In genomic region chr15:98532281-98532680, GRCm38 (mm10) we compare ENCODE assay signal across 8 mouse cellular contexts. TPM values are rescaled to one million over a fixed set of nuclear protein-coding genes. Genes with fewer than 3 reads are reported as not detected.
DNase-seq lines count a peak whose midpoint lies in the region; ATAC-seq and TF ChIP-seq lines count a peak whose summit lies in the region.

No protein-coding gene starts in this region.

- peak overlapping the region; percentile 81 for H3K4me2 ChIP-seq in heart, embryonic 11.5 days
- H3K4me2 ChIP-seq in forebrain, embryonic 13.5 days = peak overlapping the region; percentile 91
- peak overlapping the region; percentile 87 for H3K4me2 ChIP-seq in liver, embryonic 12.5 days

- TF ChIP-seq EP300 in MEL (IDR thresholded peaks at IDR 0.05; ENCODE audit: low read depth in 1 of 2, low read length in 2 of 2) = peak; percentile 35 to 45; a peak in 1 of 4 replicates

- no peaks in the 10 kb centered on the region for H3K27me3 ChIP-seq in heart, embryonic 11.5 days (ENCODE audit: control insufficient read depth, insufficient read depth, low read length)
- H3K27me3 ChIP-seq in MEL (ENCODE audit: control insufficient read depth in 1 of 2, insufficient read depth in 2 of 2, low read length in 2 of 2) = no peaks in the 10 kb centered on the region
- no peaks in the 10 kb centered on the region for H3K27me3 ChIP-seq in forebrain, embryonic 13.5 days
- no peaks in the 10 kb centered on the region for H3K27me3 ChIP-seq in liver, embryonic 12.5 days (replicated peaks)

- ATAC-seq in heart, embryonic 11.5 days (replicated peaks; ENCODE audit: insufficient number of reproducible peaks, low FRiP score, low TSS enrichment) = no peak
- ATAC-seq in forebrain, embryonic 13.5 days = no peak
- ATAC-seq in liver, embryonic 12.5 days = no peak
- ATAC-seq in megakaryocyte-erythroid progenitor cell, adult 5-6 weeks (replicated peaks; ENCODE audit: low FRiP score, low TSS enrichment, poor library complexity, severe bottlenecking) = no peak

- TF ChIP-seq RAD21 in MEL (IDR thresholded peaks at IDR 0.05; ENCODE audit: low read depth, low read length) = no peak

- DNase-seq in heart, postnatal 4 days = no peak
- DNase-seq in MEL (ENCODE audit: low read depth, low spot score) = peak; percentile 84
- DNase-seq in frontal cortex, postnatal 10 days (ENCODE audit: low spot score in 2 of 2) = no peak
- DNase-seq in kidney, adult 11 months = no peak

- peak overlapping the region; percentile 90; the same call in 1 of the 2 replicates for H3K9ac ChIP-seq in heart, embryonic 11.5 days (ENCODE audit: low read depth, low read length)
- H3K9ac ChIP-seq in MEL (ENCODE audit: control insufficient read depth, low read depth, low read length, poor library complexity, severe bottlenecking) = peak overlapping the region; percentile 83
- peak overlapping the region; percentile 94 for H3K9ac ChIP-seq in forebrain, embryonic 13.5 days
- peak overlapping the region; percentile 90 for H3K9ac ChIP-seq in liver, embryonic 12.5 days

- peaks cover 50% of the 10 kb centered on the region for H3K79me2 ChIP-seq in MEL (ENCODE audit: control insufficient read depth, insufficient read depth, low read length, poor library complexity)

- H3K36me3 ChIP-seq in heart, embryonic 11.5 days (ENCODE audit: control insufficient read depth, insufficient read depth, low read length) = peaks cover 24% of the 10 kb centered on the region
- H3K36me3 ChIP-seq in MEL (ENCODE audit: control insufficient read depth in 1 of 2, insufficient read depth in 2 of 2, low read length in 2 of 2) = peaks cover 34 to 41% of the 10 kb centered on the region in 2 experiments
- peaks cover 49% of the 10 kb centered on the region for H3K36me3 ChIP-seq in forebrain, embryonic 13.5 days (ENCODE audit: poor library complexity, severe bottlenecking)
- H3K36me3 ChIP-seq in liver, embryonic 12.5 days = peaks cover 53% of the 10 kb centered on the region

- TF ChIP-seq CTCF in MEL (IDR thresholded peaks at IDR 0.05 in 2 of 3, conservative IDR thresholded peaks at IDR 0.05 in 1 of 3; ENCODE audit: control insufficient read depth in 1 of 3, insufficient read depth in 1 of 3, low read depth in 2 of 3, low read length in 3 of 3, poor library complexity in 1 of 3, severe bottlenecking in 1 of 3) = no peak

- H3K27ac ChIP-seq in heart, embryonic 11.5 days (ENCODE audit: low read depth, low read length) = no peak overlapping the region
- H3K27ac ChIP-seq in MEL (ENCODE audit: control insufficient read depth, low read depth, low read length) = peak overlapping the region; percentile 12
- H3K27ac ChIP-seq in forebrain, embryonic 13.5 days = no peak overlapping the region
- H3K27ac ChIP-seq in liver, embryonic 12.5 days = peak overlapping the region; percentile 74

- 40% methylated on average over 5 of the region's 5 CpGs for WGBS in heart, embryonic 11.5 days (ENCODE audit: insufficient replicate concordance)
- 39% methylated on average over 5 of the region's 5 CpGs for WGBS in forebrain, embryonic 13.5 days
- WGBS in liver, embryonic 12.5 days (ENCODE audit: insufficient replicate concordance) = 19% methylated on average over 5 of the region's 5 CpGs

- H3K9me3 ChIP-seq in heart, embryonic 11.5 days (replicated peaks; ENCODE audit: control insufficient read depth, low read length) = no peaks in the 10 kb centered on the region
- no peaks in the 10 kb centered on the region for H3K9me3 ChIP-seq in MEL (replicated peaks; ENCODE audit: insufficient read depth, low read length)
- H3K9me3 ChIP-seq in forebrain, embryonic 13.5 days (replicated peaks) = no peaks in the 10 kb centered on the region
- no peaks in the 10 kb centered on the region for H3K9me3 ChIP-seq in liver, embryonic 12.5 days (replicated peaks)

- TF ChIP-seq POLR2A in MEL (IDR thresholded peaks at IDR 0.05; ENCODE audit: control insufficient read depth in 1 of 2, insufficient read depth in 1 of 2, low read depth in 1 of 2, low read length in 2 of 2, poor library complexity in 1 of 2) = no peak

- H3K4me3 ChIP-seq in heart, embryonic 11.5 days (ENCODE audit: low read depth, low read length) = peak overlapping the region; percentile 65
- peak overlapping the region; percentile 79 to 85 for H3K4me3 ChIP-seq in MEL (ENCODE audit: control insufficient read depth in 1 of 2, insufficient read depth in 1 of 2, low read depth in 2 of 2, low read length in 2 of 2)
- H3K4me3 ChIP-seq in forebrain, embryonic 13.5 days = peak overlapping the region; percentile 78
- H3K4me3 ChIP-seq in liver, embryonic 12.5 days = peak overlapping the region; percentile 89

- peaks cover 6% of the 10 kb centered on the region; the same call in 1 of the 2 replicates for H3K4me1 ChIP-seq in heart, embryonic 11.5 days (ENCODE audit: control insufficient read depth, insufficient read depth, low read length)
- peaks cover 3 to 15% of the 10 kb centered on the region in 2 experiments; a peak in 3 of 4 replicates for H3K4me1 ChIP-seq in MEL (ENCODE audit: control insufficient read depth in 1 of 2, insufficient read depth in 2 of 2, low read length in 2 of 2)
- peaks cover 20% of the 10 kb centered on the region for H3K4me1 ChIP-seq in forebrain, embryonic 13.5 days
- peaks cover 43% of the 10 kb centered on the region for H3K4me1 ChIP-seq in liver, embryonic 12.5 days

TF ChIP-seq in MEL, 35 proteins besides CTCF, POLR2A, EP300 and RAD21 (continues in another document):
- TF ChIP-seq JUND (IDR thresholded peaks at IDR 0.05; ENCODE audit: low read depth, low read length) = no peak
- no peak for TF ChIP-seq NRF1 (IDR thresholded peaks at IDR 0.05; ENCODE audit: insufficient read depth, low read depth, low read length, poor library complexity, severe bottlenecking)
- peak; percentile 96 for TF ChIP-seq MAX (IDR thresholded peaks at IDR 0.05; ENCODE audit: low read length)

RNA-seq across cellular contexts. Expression of gene Kansl2, which starts 1.8 kb away (rescaled TPM):
- polyA plus RNA-seq in heart, embryonic 11.5 days (2014; fragmentation: Nextera tagmentation; extraction: Ambion mirVana) = 75.9 and 77.5 TPM in 2 replicates
- 10 to 100 TPM; 88.8 to 93.8 TPM for total RNA-seq in heart, postnatal 4 days (2021)
- total RNA-seq in MEL (2012; rRNA removed) = 150 and 157 TPM in 2 replicates
- 100 to 1,000 TPM in 1 of 2 experiments, not detected in 1; 170 TPM for polyA plus RNA-seq in MEL (2012; ENCODE audit: insufficient read depth in 1 of 2, insufficient read length in 2 of 2, low read depth in 1 of 2, low replicate concordance in 2 of 2, missing spikeins in 1 of 2)
- polyA plus RNA-seq in forebrain, embryonic 13.5 days (2015; fragmentation: Nextera tagmentation; extraction: Ambion mirVana) = 150 and 157 TPM in 2 replicates
- 78.4 and 78.5 TPM in 2 replicates for polyA plus RNA-seq in liver, embryonic 12.5 days (2016; fragmentation: Nextera tagmentation; extraction: Ambion mirVana)
- total RNA-seq in megakaryocyte-erythroid progenitor cell, adult 5-6 weeks (2014; fragmentation: Nextera tagmentation) = 68.9 and 73.0 TPM in 2 replicates
- total RNA-seq in megakaryocyte-erythroid progenitor cell, adult 5-6 weeks (2017) = 54.4 and 57.7 TPM in 2 replicates

RNA-seq across cellular contexts. Expression of gene Ccnt1, which starts 38.4 kb away (rescaled TPM):
- polyA plus RNA-seq in heart, embryonic 11.5 days (2014; fragmentation: Nextera tagmentation; extraction: Ambion mirVana) = 38.1 and 42.3 TPM in 2 replicates
- 10 to 100 TPM; 33.8 to 34.1 TPM for total RNA-seq in heart, postnatal 4 days (2021)
- 40.5 and 44.0 TPM in 2 replicates for total RNA-seq in MEL (2012; rRNA removed)
- polyA plus RNA-seq in MEL (2012; ENCODE audit: insufficient read depth in 1 of 2, insufficient read length in 2 of 2, low read depth in 1 of 2, low replicate concordance in 2 of 2, missing spikeins in 1 of 2) = 10 to 100 TPM; 19.5 to 63.2 TPM
- polyA plus RNA-seq in forebrain, embryonic 13.5 days (2015; fragmentation: Nextera tagmentation; extraction: Ambion mirVana) = 63.6 and 68.1 TPM in 2 replicates
- polyA plus RNA-seq in liver, embryonic 12.5 days (2016; fragmentation: Nextera tagmentation; extraction: Ambion mirVana) = 34.4 and 35.5 TPM in 2 replicates
- total RNA-seq in megakaryocyte-erythroid progenitor cell, adult 5-6 weeks (2014; fragmentation: Nextera tagmentation) = 66.8 and 70.7 TPM in 2 replicates
- total RNA-seq in megakaryocyte-erythroid progenitor cell, adult 5-6 weeks (2017) = 80.8 and 88.3 TPM in 2 replicates

RNA-seq across cellular contexts. Expression of gene 4930415O20Rik, which starts 38.5 kb away (rescaled TPM):
- 0.73 and 1.0 TPM in 2 replicates for polyA plus RNA-seq in heart, embryonic 11.5 days (2014; fragmentation: Nextera tagmentation; extraction: Ambion mirVana)
- not detected for total RNA-seq in heart, postnatal 4 days (2021)
- 0.50 TPM in 1 of 2 replicates, not detected in the other for total RNA-seq in MEL (2012; rRNA removed)
- polyA plus RNA-seq in MEL (2012; ENCODE audit: insufficient read depth in 1 of 2, insufficient read length in 2 of 2, low read depth in 1 of 2, low replicate concordance in 2 of 2, missing spikeins in 1 of 2) = under 1 TPM in 1 of 2 experiments, not detected in 1; 0.31 TPM
- not detected in 2 replicates for polyA plus RNA-seq in forebrain, embryonic 13.5 days (2015; fragmentation: Nextera tagmentation; extraction: Ambion mirVana)
- not detected in 2 replicates for polyA plus RNA-seq in liver, embryonic 12.5 days (2016; fragmentation: Nextera tagmentation; extraction: Ambion mirVana)
- total RNA-seq in megakaryocyte-erythroid progenitor cell, adult 5-6 weeks (2014; fragmentation: Nextera tagmentation) = not detected in 2 replicates
- not detected in 2 replicates for total RNA-seq in megakaryocyte-erythroid progenitor cell, adult 5-6 weeks (2017)

RNA-seq across cellular contexts. Expression of gene Olfr279, which starts 40.1 kb away (rescaled TPM):
- not detected in 2 replicates for polyA plus RNA-seq in heart, embryonic 11.5 days (2014; fragmentation: Nextera tagmentation; extraction: Ambion mirVana)
- not detected for total RNA-seq in heart, postnatal 4 days (2021)
- under 0.01 TPM in 1 of 2 replicates, not detected in the other for total RNA-seq in MEL (2012; rRNA removed)
- 10 to 100 TPM in 1 of 2 experiments, under 1 TPM in 1; 0.03 to 81.4 TPM for polyA plus RNA-seq in MEL (2012; ENCODE audit: insufficient read depth in 1 of 2, insufficient read length in 2 of 2, low read depth in 1 of 2, low replicate concordance in 2 of 2, missing spikeins in 1 of 2)
- polyA plus RNA-seq in forebrain, embryonic 13.5 days (2015; fragmentation: Nextera tagmentation; extraction: Ambion mirVana) = not detected in 2 replicates
- polyA plus RNA-seq in liver, embryonic 12.5 days (2016; fragmentation: Nextera tagmentation; extraction: Ambion mirVana) = not detected in 2 replicates
- total RNA-seq in megakaryocyte-erythroid progenitor cell, adult 5-6 weeks (2014; fragmentation: Nextera tagmentation) = not detected in 2 replicates
- not detected in 2 replicates for total RNA-seq in megakaryocyte-erythroid progenitor cell, adult 5-6 weeks (2017)

RNA-seq across cellular contexts. Expression of gene Lalba, which starts 49.8 kb away (rescaled TPM):
- not detected in 2 replicates for polyA plus RNA-seq in heart, embryonic 11.5 days (2014; fragmentation: Nextera tagmentation; extraction: Ambion mirVana)
- total RNA-seq in heart, postnatal 4 days (2021) = not detected
- total RNA-seq in MEL (2012; rRNA removed) = not detected in 2 replicates
- polyA plus RNA-seq in MEL (2012; ENCODE audit: insufficient read depth in 1 of 2, insufficient read length in 2 of 2, low read depth in 1 of 2, low replicate concordance in 2 of 2, missing spikeins in 1 of 2) = not detected
- not detected in 2 replicates for polyA plus RNA-seq in forebrain, embryonic 13.5 days (2015; fragmentation: Nextera tagmentation; extraction: Ambion mirVana)
- polyA plus RNA-seq in liver, embryonic 12.5 days (2016; fragmentation: Nextera tagmentation; extraction: Ambion mirVana) = not detected in 2 replicates
- not detected in 2 replicates for total RNA-seq in megakaryocyte-erythroid progenitor cell, adult 5-6 weeks (2014; fragmentation: Nextera tagmentation)
- not detected in 2 replicates for total RNA-seq in megakaryocyte-erythroid progenitor cell, adult 5-6 weeks (2017)

Comparison
In these comparisons a context has a peak if more than half of its experiments do, and no peak if none do; other contexts are left out.
1. H3K27ac ChIP-seq: peak in MEL (single experiment) and liver, embryonic 12.5 days (single experiment); none in heart, embryonic 11.5 days (single experiment) and forebrain, embryonic 13.5 days (single experiment).
2. Peak in every context shown above with its lines, with median percentiles within 50 percentile points of each other: H3K4me2 ChIP-seq, H3K4me3 ChIP-seq and H3K9ac ChIP-seq.